Mouse (Mus musculus): ENCODE data around the gene Mrpl9.

DNA sequence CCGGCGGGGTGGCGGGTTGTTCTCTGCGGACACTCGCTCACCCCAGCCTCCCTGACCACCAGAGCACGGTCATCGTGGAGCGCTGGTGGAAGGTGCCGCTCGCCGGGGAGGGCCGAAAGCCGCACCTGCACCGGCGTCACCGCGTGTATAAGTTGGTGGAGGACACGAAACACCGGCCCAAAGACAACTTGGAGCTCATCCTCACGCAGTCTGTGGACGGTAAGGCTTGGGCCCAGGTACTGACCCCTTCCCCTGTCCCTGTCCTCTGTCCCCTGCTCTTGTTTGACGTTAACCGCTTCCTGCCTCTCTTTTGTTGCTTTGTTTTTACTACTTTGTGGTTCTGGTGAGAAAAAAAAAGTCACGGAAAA, 463 bp downstream of the Mrpl9 start, which contains the start of gene Oaz3:
- TF ChIP-seq CTCF (IDR thresholded peaks at IDR 0.05; ENCODE audit: control insufficient read depth, insufficient read depth, insufficient read length) (no peak), MYOG (IDR thresholded peaks at IDR 0.05; ENCODE audit: control insufficient read depth, extremely low read depth, insufficient read length) (no peak), MAX (IDR thresholded peaks at IDR 0.05) (no peak), CEBPB (IDR thresholded peaks at IDR 0.05; ENCODE audit: low read depth) (no peak), USF1 (IDR thresholded peaks at IDR 0.05; ENCODE audit: low read depth) (no peak), MYOD1 (IDR thresholded peaks at IDR 0.05; ENCODE audit: control insufficient read depth, insufficient read length, low read depth) (no peak), FOSL1 (IDR thresholded peaks at IDR 0.05; ENCODE audit: insufficient read depth, low read length, poor library complexity, severe bottlenecking) (no peak)

Data from C2C12 (cell line).